Mouse (Mus musculus): ENCODE results near the gene Akap7. TPM values are rescaled to one million over a fixed set of nuclear protein-coding genes. Genes with fewer than 3 reads are reported as not detected.
"Not testable (repeated sequence)": the region's sequence is repeated elsewhere in the genome, so short reads cannot be mapped to it uniquely, and the experiment has no call there.

The Akap7 gene
- polyA plus RNA-seq, 1 experiment from 2014 or later = 24.0 TPM

GRCm38 (mm10) chr10:25199510-25200353, 107.9 kb downstream of the Akap7 start:
- peak overlapping the region; percentile 34 for H3K4me3 ChIP-seq
- 16% methylated on average over 32 of the region's 32 CpGs for WGBS
- H3K9me3 ChIP-seq = no peaks in the 10 kb centered on the region
- H3K27ac ChIP-seq = no peak overlapping the region
- no peaks in the 10 kb centered on the region for H3K27me3 ChIP-seq (replicated peaks)
- ATAC-seq (ENCODE audit: low FRiP score, low read depth) = peak; percentile 88
- no peaks in the 10 kb centered on the region for H3K36me3 ChIP-seq
- H3K9ac ChIP-seq = peak overlapping the region; percentile 54
- no peaks in the 10 kb centered on the region for H3K4me1 ChIP-seq
- H3K4me2 ChIP-seq (replicated peaks) = peak overlapping the region; percentile 75

GRCm38 (mm10) chr10:25198575-25198974, 109.1 kb downstream of the Akap7 start:
- no peak overlapping the region for H3K9ac ChIP-seq
- no peaks in the 10 kb centered on the region for H3K27me3 ChIP-seq (replicated peaks)
- no peak for ATAC-seq (ENCODE audit: low FRiP score, low read depth)
- no peak overlapping the region for H3K4me3 ChIP-seq
- no peaks in the 10 kb centered on the region for H3K36me3 ChIP-seq
- no peaks in the 10 kb centered on the region for H3K4me1 ChIP-seq
- H3K9me3 ChIP-seq = no peaks in the 10 kb centered on the region
- no peak overlapping the region for H3K27ac ChIP-seq
- peak overlapping the region; percentile 75 for H3K4me2 ChIP-seq (replicated peaks)
- 74% methylated on average over 12 of the region's 12 CpGs for WGBS

- Histone ChIP-seq H3K4me3 (no peak overlapping the region), H3K9me3 (no peaks in the 10 kb centered on the region), H3K4me1 (no peaks in the 10 kb centered on the region), H3K27me3 (replicated peaks) (no peaks in the 10 kb centered on the region), H3K9ac (no peak overlapping the region), H3K36me3 (no peaks in the 10 kb centered on the region), H3K27ac (no peak overlapping the region), H3K4me2 (replicated peaks) (peak overlapping the region; percentile 75)
- ATAC-seq (ENCODE audit: low FRiP score, low read depth) = no peak
- 77% methylated on average over 9 of the region's 9 CpGs for WGBS
Observed at GRCm38 (mm10) chr10:25198048-25198447, 109.6 kb downstream of the Akap7 start.

GRCm38 (mm10) chr10:25192180-25193073, 115.2 kb downstream of the Akap7 start:
- no peaks in the 10 kb centered on the region for H3K36me3 ChIP-seq
- no peak overlapping the region for H3K4me3 ChIP-seq
- no peak overlapping the region for H3K9ac ChIP-seq
- H3K27me3 ChIP-seq (replicated peaks) = no peaks in the 10 kb centered on the region
- no peak overlapping the region for H3K4me2 ChIP-seq (replicated peaks)
- no peak overlapping the region for H3K27ac ChIP-seq
- H3K9me3 ChIP-seq = no peaks in the 10 kb centered on the region
- ATAC-seq (ENCODE audit: low FRiP score, low read depth) = no peak
- no peaks in the 10 kb centered on the region for H3K4me1 ChIP-seq
- WGBS = 89% methylated on average over 5 of the region's 5 CpGs

GRCm38 (mm10) chr10:25191166-25191565, 116.5 kb downstream of the Akap7 start:
- Histone ChIP-seq H3K4me2 (replicated peaks) (no peak overlapping the region), H3K27me3 (replicated peaks) (no peaks in the 10 kb centered on the region), H3K36me3 (no peaks in the 10 kb centered on the region), H3K27ac (no peak overlapping the region), H3K9me3 (no peaks in the 10 kb centered on the region), H3K4me3 (no peak overlapping the region), H3K9ac (no peak overlapping the region), H3K4me1 (no peaks in the 10 kb centered on the region)
- ATAC-seq (ENCODE audit: low FRiP score, low read depth) = no peak
- 98% methylated on average over 4 of the region's 4 CpGs for WGBS

GRCm38 (mm10) chr10:25186240-25186639, 121.4 kb downstream of the Akap7 start:
- H3K4me3 ChIP-seq; H3K36me3 ChIP-seq; H3K27me3 ChIP-seq (replicated peaks); ATAC-seq (ENCODE audit: low FRiP score, low read depth); H3K4me1 ChIP-seq; H3K9me3 ChIP-seq; H3K4me2 ChIP-seq (replicated peaks); H3K9ac ChIP-seq; H3K27ac ChIP-seq: not testable (repeated sequence)
- 61% methylated on average over 9 of the region's 9 CpGs for WGBS

- no peaks in the 10 kb centered on the region for H3K4me1 ChIP-seq
- H3K27ac ChIP-seq = no peak overlapping the region
- no peak overlapping the region for H3K4me3 ChIP-seq
- no peak for ATAC-seq (ENCODE audit: low FRiP score, low read depth)
- H3K9ac ChIP-seq = no peak overlapping the region
- WGBS = 90% methylated on average over 4 of the region's 4 CpGs
- H3K36me3 ChIP-seq = no peaks in the 10 kb centered on the region
- H3K4me2 ChIP-seq (replicated peaks) = no peak overlapping the region
- no peaks in the 10 kb centered on the region for H3K27me3 ChIP-seq (replicated peaks)
- no peaks in the 10 kb centered on the region for H3K9me3 ChIP-seq
Observed at GRCm38 (mm10) chr10:25185691-25186090, 122.0 kb downstream of the Akap7 start.

- no peak overlapping the region for H3K9ac ChIP-seq
- H3K4me2 ChIP-seq (replicated peaks) = no peak overlapping the region
- H3K4me3 ChIP-seq = no peak overlapping the region
- no peaks in the 10 kb centered on the region for H3K9me3 ChIP-seq
- no peak for ATAC-seq (ENCODE audit: low FRiP score, low read depth)
- no peaks in the 10 kb centered on the region for H3K27me3 ChIP-seq (replicated peaks)
- no peaks in the 10 kb centered on the region for H3K36me3 ChIP-seq
- 85% methylated on average over 10 of the region's 10 CpGs for WGBS
- H3K4me1 ChIP-seq = no peaks in the 10 kb centered on the region
- H3K27ac ChIP-seq = no peak overlapping the region
Observed at GRCm38 (mm10) chr10:25184819-25185603, 122.7 kb downstream of the Akap7 start.

- no peak overlapping the region for H3K4me2 ChIP-seq (replicated peaks)
- H3K27ac ChIP-seq = no peak overlapping the region
- H3K9ac ChIP-seq = no peak overlapping the region
- H3K4me3 ChIP-seq = no peak overlapping the region
- H3K4me1 ChIP-seq = no peaks in the 10 kb centered on the region
- WGBS = 94% methylated on average over 6 of the region's 6 CpGs
- no peaks in the 10 kb centered on the region for H3K27me3 ChIP-seq (replicated peaks)
- H3K9me3 ChIP-seq = no peaks in the 10 kb centered on the region
- no peaks in the 10 kb centered on the region for H3K36me3 ChIP-seq
- no peak for ATAC-seq (ENCODE audit: low FRiP score, low read depth)
Observed at GRCm38 (mm10) chr10:25183271-25183670, 124.4 kb downstream of the Akap7 start.

- Histone ChIP-seq H3K4me2 (replicated peaks) (no peak overlapping the region), H3K4me3 (no peak overlapping the region), H3K27me3 (replicated peaks) (no peaks in the 10 kb centered on the region), H3K9ac (no peak overlapping the region), H3K9me3 (no peaks in the 10 kb centered on the region), H3K4me1 (no peaks in the 10 kb centered on the region), H3K36me3 (no peaks in the 10 kb centered on the region), H3K27ac (no peak overlapping the region)
- ATAC-seq (ENCODE audit: low FRiP score, low read depth) = no peak
- WGBS = 89% methylated on average over 4 of the region's 4 CpGs
Observed at GRCm38 (mm10) chr10:25179030-25179429, 128.6 kb downstream of the Akap7 start.

GRCm38 (mm10) chr10:25177270-25177669, 130.4 kb downstream of the Akap7 start:
- ATAC-seq (ENCODE audit: low FRiP score, low read depth) = no peak
- H3K27me3 ChIP-seq (replicated peaks) = no peaks in the 10 kb centered on the region
- H3K36me3 ChIP-seq = no peaks in the 10 kb centered on the region
- H3K4me3 ChIP-seq = no peak overlapping the region
- 90% methylated on average over 5 of the region's 5 CpGs for WGBS
- no peak overlapping the region for H3K4me2 ChIP-seq (replicated peaks)
- H3K27ac ChIP-seq = no peak overlapping the region
- H3K9me3 ChIP-seq = no peaks in the 10 kb centered on the region
- H3K4me1 ChIP-seq = no peaks in the 10 kb centered on the region
- no peak overlapping the region for H3K9ac ChIP-seq

- Histone ChIP-seq H3K27ac (no peak overlapping the region), H3K9me3 (no peaks in the 10 kb centered on the region), H3K27me3 (replicated peaks) (no peaks in the 10 kb centered on the region), H3K4me3 (no peak overlapping the region), H3K4me2 (replicated peaks) (no peak overlapping the region), H3K36me3 (no peaks in the 10 kb centered on the region), H3K4me1 (no peaks in the 10 kb centered on the region), H3K9ac (no peak overlapping the region)
- ATAC-seq (ENCODE audit: low FRiP score, low read depth) = no peak
- 83% methylated on average over 2 of the region's 2 CpGs for WGBS
Observed at GRCm38 (mm10) chr10:25174872-25175271, 132.8 kb downstream of the Akap7 start.
